In the genomic region with DNA sequence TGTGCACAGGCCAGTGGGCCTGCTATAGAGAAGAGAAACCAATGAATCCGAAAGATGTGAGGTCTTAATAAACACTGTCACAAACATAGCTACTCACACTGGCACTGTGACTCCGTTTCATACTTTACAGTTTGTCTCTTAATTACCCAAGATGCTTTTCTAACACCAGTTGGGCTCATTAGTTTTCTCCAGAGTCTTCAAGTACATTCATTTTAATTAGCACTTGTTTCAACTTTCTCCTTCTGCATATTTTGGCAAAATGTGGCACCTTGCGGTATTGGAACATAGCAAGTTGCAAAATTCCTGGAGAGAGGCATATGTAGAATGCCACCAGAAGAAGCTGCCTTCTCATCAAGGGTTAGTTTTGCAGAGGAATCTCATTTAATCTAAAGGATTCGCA, we compare ENCODE assay signal across 21 mouse cellular contexts.
"Had no signal": no experiment of that assay in that cellular context is flagged by ENCODE, and none has a peak within 500 bp of the region (broad histone marks: within the 10 kb centered on the region; RNA-seq: fewer than 3 reads in every experiment).

No protein-coding gene starts in this region.

- H3K4me2 ChIP-seq: kidney, embryonic 15.5 days; liver, embryonic 13.5 days; midbrain, embryonic 12.5 days; midbrain, embryonic 15.5 days; neural tube, embryonic 12.5 days; neural tube, embryonic 15.5 days had no signal

- H3K27ac ChIP-seq: kidney, embryonic 15.5 days; left cerebral cortex, adult 2 months; liver, embryonic 13.5 days; macrophage; midbrain, embryonic 12.5 days; midbrain, embryonic 15.5 days; neural tube, embryonic 12.5 days; neural tube, embryonic 15.5 days; stomach, postnatal 0 days had no signal

- H3K4me1 ChIP-seq: kidney, embryonic 15.5 days; liver, embryonic 13.5 days; midbrain, embryonic 12.5 days; midbrain, embryonic 15.5 days; neural tube, embryonic 12.5 days; neural tube, embryonic 15.5 days had no signal

- H3K9me3 ChIP-seq: kidney, embryonic 15.5 days; liver, embryonic 13.5 days; midbrain, embryonic 12.5 days; midbrain, embryonic 15.5 days; neural tube, embryonic 12.5 days; neural tube, embryonic 15.5 days had no signal

- DNase-seq: kidney, adult 8-10 months; kidney, postnatal 10 days; kidney, postnatal 4 days; layer of hippocampus, postnatal 36 days; liver, embryonic 13.5 days; lung, adult 2 months; lung, postnatal 14 days; right cerebral cortex, adult 18-20 months; right cerebral cortex, postnatal 14 days; right cerebral cortex, postnatal 4 days; thymus, adult 2 months; thymus, postnatal 14 days; thymus, postnatal 4 days had no signal

- H3K9ac ChIP-seq: kidney, embryonic 15.5 days; liver, embryonic 13.5 days; midbrain, embryonic 12.5 days; midbrain, embryonic 15.5 days; neural tube, embryonic 12.5 days; neural tube, embryonic 15.5 days had no signal

- H3K36me3 ChIP-seq: kidney, embryonic 15.5 days; liver, embryonic 13.5 days; neural tube, embryonic 12.5 days had no signal

- ATAC-seq: midbrain, embryonic 15.5 days had no signal

- H3K4me3 ChIP-seq: kidney, embryonic 15.5 days; left cerebral cortex, adult 2 months; liver, embryonic 13.5 days; midbrain, embryonic 12.5 days; midbrain, embryonic 15.5 days; neural tube, embryonic 12.5 days; neural tube, embryonic 15.5 days had no signal

- H3K27me3 ChIP-seq: kidney, embryonic 15.5 days; liver, embryonic 13.5 days; midbrain, embryonic 12.5 days; midbrain, embryonic 15.5 days; neural tube, embryonic 12.5 days; neural tube, embryonic 15.5 days had no signal
